Mouse (Mus musculus) myocyte (in vitro differentiated cells): ENCODE data around the gene Pla2g5. TPM values are rescaled to one million over a fixed set of nuclear protein-coding genes. Genes with fewer than 3 reads are reported as not detected.

Experiments used
- H3K27me3 ChIP-seq: one replicate; pipeline ENCODE4 v1.6.1; 2011; ENCODE audit not compliant: control insufficient read depth, insufficient read depth, insufficient read length
- H3K36me3 ChIP-seq: one replicate; pipeline ENCODE4 v1.6.1; 2011; ENCODE audit not compliant: control insufficient read depth, insufficient read depth
- H3K4me2 ChIP-seq: one replicate; pipeline ENCODE4 v1.6.1; 2011; ENCODE audit warnings: low read depth, control low read depth
- H3K4me3 ChIP-seq: one replicate; pipeline ENCODE4 v1.5.1; 2011; ENCODE audit warnings: mild to moderate bottlenecking, control low read depth, moderate library complexity
- H3K79me2 ChIP-seq: one replicate; pipeline ENCODE4 v1.6.1; 2011; ENCODE audit not compliant: control insufficient read depth, insufficient read depth
- H3ac ChIP-seq: one replicate; pipeline ENCODE4 v1.6.1; 2011; ENCODE audit not compliant: control insufficient read depth, insufficient read length
- CEBPB ChIP-seq: IDR thresholded peaks from 2 replicates; pipeline ENCODE4 v1.6.1; 2011; ENCODE audit warnings: mild to moderate bottlenecking, moderate library complexity; ENCODE audit not compliant: poor library complexity, insufficient read depth, severe bottlenecking
- E2F4 ChIP-seq: IDR thresholded peaks from one replicate; pipeline ENCODE4 v1.6.1; 2011; ENCODE audit warnings: mild to moderate bottlenecking, control low read depth, moderate library complexity; ENCODE audit not compliant: insufficient read depth
- MAX ChIP-seq: IDR thresholded peaks from one replicate; pipeline ENCODE4 v1.6.1; 2011; ENCODE audit warnings: low read depth, mild to moderate bottlenecking, control low read depth
- MYOD1 ChIP-seq, 3 experiments: IDR thresholded peaks; one replicate each; pipeline ENCODE4 v1.6.1; 2011; ENCODE audit warnings: control low read depth in 2 of 3, low read depth in 2 of 3, mild to moderate bottlenecking in 2 of 3, moderate library complexity in 1 of 3; ENCODE audit not compliant: insufficient read length in 2 of 3, control insufficient read depth in 1 of 3
- MYOG ChIP-seq, 3 experiments: IDR thresholded peaks; one replicate each; pipeline ENCODE4 v1.6.1; 2011; ENCODE audit warnings: control low read depth in 2 of 3, low read depth in 2 of 3, mild to moderate bottlenecking in 2 of 3; ENCODE audit not compliant: insufficient read length in 2 of 3, control insufficient read depth in 1 of 3, insufficient read depth in 1 of 3
- POLR2A ChIP-seq: IDR thresholded peaks from one replicate; pipeline ENCODE4 v1.6.1; 2011; ENCODE audit warnings: low read depth, mild to moderate bottlenecking, control low read depth, moderate library complexity; ENCODE audit not compliant: insufficient read length
- POLR2AphosphoS2 ChIP-seq: IDR thresholded peaks from one replicate; pipeline ENCODE4 v1.6.1; 2011; ENCODE audit warnings: low read depth, control low read depth; ENCODE audit not compliant: insufficient read length
- REST ChIP-seq: IDR thresholded peaks from one replicate; pipeline ENCODE4 v1.6.1; 2011; ENCODE audit warnings: mild to moderate bottlenecking, control low read depth, moderate library complexity; ENCODE audit not compliant: insufficient read depth, insufficient read length
- SRF ChIP-seq: IDR thresholded peaks from one replicate; pipeline ENCODE4 v1.6.1; 2011; ENCODE audit warnings: low read depth; ENCODE audit not compliant: control insufficient read depth, insufficient read length
- TCF12 ChIP-seq: IDR thresholded peaks from one replicate; pipeline ENCODE4 v1.6.1; 2011; ENCODE audit warnings: mild to moderate bottlenecking, control low read depth; ENCODE audit not compliant: poor library complexity, insufficient read depth, severe bottlenecking
- TCF3 ChIP-seq: IDR thresholded peaks from one replicate; pipeline ENCODE4 v1.6.1; 2011; ENCODE audit warnings: low read depth, control low read depth; ENCODE audit not compliant: insufficient read length
- USF1 ChIP-seq: IDR thresholded peaks from one replicate; pipeline ENCODE4 v1.6.1; 2011; ENCODE audit warnings: low read depth, mild to moderate bottlenecking, control low read depth, moderate library complexity
- polyA plus RNA-seq: library from polyadenylated mRNA; unstranded; fragments of >200 nt; fragmentation: generic; extraction: Trizol; gene quantifications from one replicate; pipeline ENCODE4 v1.2.1, GENCODE M21; 2012; ENCODE audit warnings: missing spikeins

Pla2g5 gene
- polyA plus RNA-seq, 1 experiment = 0.10 TPM

GRCm38 (mm10) chr4:138796513-138797216 lies 66.6 kb downstream of the Pla2g5 start:
- no peak overlapping the region for H3K4me2 ChIP-seq
- TF ChIP-seq MYOD1 (IDR thresholded peaks at IDR 0.05; ENCODE audit: control insufficient read depth in 1 of 3, insufficient read length in 2 of 3, low read depth in 2 of 3) (no peak), USF1 (no peak), MAX (no peak), CEBPB (no peak), E2F4 (no peak), POLR2A (no peak), TCF3 (no peak), SRF (no peak), POLR2AphosphoS2 (no peak), MYOG (IDR thresholded peaks at IDR 0.05; ENCODE audit: control insufficient read depth in 1 of 3, insufficient read depth in 1 of 3, insufficient read length in 2 of 3, low read depth in 2 of 3) (no peak), TCF12 (no peak), REST (no peak)
- no peak overlapping the region for H3ac ChIP-seq
- no peaks in the 10 kb centered on the region for H3K36me3 ChIP-seq
- no peak overlapping the region for H3K4me3 ChIP-seq
- H3K27me3 ChIP-seq = no peaks in the 10 kb centered on the region
- no peaks in the 10 kb centered on the region for H3K79me2 ChIP-seq

- TF ChIP-seq E2F4 (no peak), MAX (no peak), MYOD1 (IDR thresholded peaks at IDR 0.05; ENCODE audit: control insufficient read depth in 1 of 3, insufficient read length in 2 of 3, low read depth in 2 of 3) (no peak), TCF3 (no peak), TCF12 (no peak), USF1 (no peak), POLR2A (no peak), POLR2AphosphoS2 (no peak), REST (no peak), SRF (no peak)
- no peaks in the 10 kb centered on the region for H3K36me3 ChIP-seq
- no peaks in the 10 kb centered on the region for H3K79me2 ChIP-seq
- no peak overlapping the region for H3ac ChIP-seq
- no peak overlapping the region for H3K4me3 ChIP-seq
- H3K27me3 ChIP-seq = no peaks in the 10 kb centered on the region
- no peak overlapping the region for H3K4me2 ChIP-seq
Measured at GRCm38 (mm10) chr4:138794344-138794743, 68.9 kb downstream of the Pla2g5 start.

DNA sequence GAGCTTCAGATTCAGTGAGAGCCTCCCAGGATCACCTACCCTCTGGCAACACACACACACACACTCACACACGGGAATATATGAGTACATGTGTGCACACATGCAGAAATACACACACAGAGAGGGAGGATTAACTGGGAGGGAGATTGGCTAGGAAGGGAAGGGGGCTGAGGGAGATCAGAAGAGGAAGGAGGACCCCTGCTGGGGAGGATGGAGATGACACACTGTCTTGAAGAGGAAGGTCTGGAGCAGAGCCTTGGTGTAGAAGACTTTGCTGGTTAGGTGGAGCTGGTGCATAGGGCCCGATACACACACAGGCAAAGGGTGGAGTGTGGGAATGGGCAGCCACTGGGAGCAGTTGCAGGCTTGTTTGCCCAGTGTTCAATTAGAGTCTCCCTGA lies 70.0 kb downstream of the Pla2g5 start:
- no peak overlapping the region for H3K4me2 ChIP-seq
- TF ChIP-seq TCF12 (no peak), POLR2AphosphoS2 (no peak), POLR2A (no peak), REST (no peak), MYOG (IDR thresholded peaks at IDR 0.05; ENCODE audit: control insufficient read depth in 1 of 3, insufficient read depth in 1 of 3, insufficient read length in 2 of 3, low read depth in 2 of 3) (no peak), TCF3 (no peak), CEBPB (no peak), MYOD1 (IDR thresholded peaks at IDR 0.05; ENCODE audit: control insufficient read depth in 1 of 3, insufficient read length in 2 of 3, low read depth in 2 of 3) (no peak), E2F4 (no peak), MAX (no peak), SRF (no peak), USF1 (no peak)

GRCm38 (mm10) chr4:138792599-138792998 lies 70.7 kb downstream of the Pla2g5 start:
- TF ChIP-seq USF1 (no peak), E2F4 (no peak), MAX (no peak), POLR2A (no peak), MYOD1 (IDR thresholded peaks at IDR 0.05; ENCODE audit: control insufficient read depth in 1 of 3, insufficient read length in 2 of 3, low read depth in 2 of 3) (no peak), TCF3 (no peak), TCF12 (no peak), POLR2AphosphoS2 (no peak), REST (no peak), SRF (no peak), CEBPB (no peak), MYOG (IDR thresholded peaks at IDR 0.05; ENCODE audit: control insufficient read depth in 1 of 3, insufficient read depth in 1 of 3, insufficient read length in 2 of 3, low read depth in 2 of 3) (no peak)
- H3ac ChIP-seq = no peak overlapping the region
- H3K4me2 ChIP-seq = no peak overlapping the region
- H3K4me3 ChIP-seq = no peak overlapping the region
- H3K79me2 ChIP-seq = no peaks in the 10 kb centered on the region
- H3K36me3 ChIP-seq = no peaks in the 10 kb centered on the region
- H3K27me3 ChIP-seq = no peaks in the 10 kb centered on the region

More for the DNA sequence above, 70.0 kb downstream of the Pla2g5 start:
- no peaks in the 10 kb centered on the region for H3K79me2 ChIP-seq
- H3K27me3 ChIP-seq = no peaks in the 10 kb centered on the region
- H3ac ChIP-seq = no peak overlapping the region
- no peak overlapping the region for H3K4me3 ChIP-seq
- H3K36me3 ChIP-seq = no peaks in the 10 kb centered on the region

DNA sequence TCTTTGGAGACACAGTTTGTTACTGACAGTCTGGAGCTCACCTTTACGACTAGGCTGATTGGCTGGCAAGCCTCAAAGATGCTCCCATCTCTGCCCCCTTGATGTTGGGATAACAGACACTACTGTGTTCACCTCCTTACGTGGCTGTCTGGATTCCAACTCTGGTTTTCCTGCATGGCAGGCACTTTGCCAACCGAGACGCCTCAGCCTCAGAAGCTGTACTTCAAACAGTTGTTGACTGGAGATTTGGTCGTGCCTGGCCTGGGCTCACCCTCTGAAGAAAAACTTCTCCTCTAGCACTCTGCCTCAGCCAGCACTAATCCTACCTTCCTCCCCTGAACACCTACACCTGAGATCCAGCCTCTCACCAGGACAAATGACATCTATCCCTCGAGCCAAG lies 71.8 kb downstream of the Pla2g5 start:
- H3K4me3 ChIP-seq = no peak overlapping the region
- H3ac ChIP-seq = no peak overlapping the region
- no peaks in the 10 kb centered on the region for H3K27me3 ChIP-seq
- no peak overlapping the region for H3K4me2 ChIP-seq
- H3K36me3 ChIP-seq = no peaks in the 10 kb centered on the region
- TF ChIP-seq TCF3 = no peak
- no peak for TF ChIP-seq SRF
- TF ChIP-seq USF1 = no peak
- TF ChIP-seq MAX = no peak
- no peak for TF ChIP-seq POLR2A
- no peak for TF ChIP-seq E2F4
- no peak for TF ChIP-seq POLR2AphosphoS2
- no peak for TF ChIP-seq MYOD1 (IDR thresholded peaks at IDR 0.05; ENCODE audit: control insufficient read depth in 1 of 3, insufficient read length in 2 of 3, low read depth in 2 of 3)
- no peak for TF ChIP-seq CEBPB
- no peak for TF ChIP-seq REST
- no peak for TF ChIP-seq TCF12
- no peak for TF ChIP-seq MYOG (IDR thresholded peaks at IDR 0.05; ENCODE audit: control insufficient read depth in 1 of 3, insufficient read depth in 1 of 3, insufficient read length in 2 of 3, low read depth in 2 of 3)
- H3K79me2 ChIP-seq = no peaks in the 10 kb centered on the region
